Mouse (Mus musculus): Measurements from ENCODE around the gene Scn4a. TPM values are rescaled to one million over a fixed set of nuclear protein-coding genes. Genes with fewer than 3 reads are reported as not detected.
"Not testable (repeated sequence)": the region's sequence is repeated elsewhere in the genome, so short reads cannot be mapped to it uniquely, and the experiment has no call there.

The Scn4a gene
- total RNA-seq, 2 experiments from 2014 or later, result 137 to 145 TPM

DNA sequence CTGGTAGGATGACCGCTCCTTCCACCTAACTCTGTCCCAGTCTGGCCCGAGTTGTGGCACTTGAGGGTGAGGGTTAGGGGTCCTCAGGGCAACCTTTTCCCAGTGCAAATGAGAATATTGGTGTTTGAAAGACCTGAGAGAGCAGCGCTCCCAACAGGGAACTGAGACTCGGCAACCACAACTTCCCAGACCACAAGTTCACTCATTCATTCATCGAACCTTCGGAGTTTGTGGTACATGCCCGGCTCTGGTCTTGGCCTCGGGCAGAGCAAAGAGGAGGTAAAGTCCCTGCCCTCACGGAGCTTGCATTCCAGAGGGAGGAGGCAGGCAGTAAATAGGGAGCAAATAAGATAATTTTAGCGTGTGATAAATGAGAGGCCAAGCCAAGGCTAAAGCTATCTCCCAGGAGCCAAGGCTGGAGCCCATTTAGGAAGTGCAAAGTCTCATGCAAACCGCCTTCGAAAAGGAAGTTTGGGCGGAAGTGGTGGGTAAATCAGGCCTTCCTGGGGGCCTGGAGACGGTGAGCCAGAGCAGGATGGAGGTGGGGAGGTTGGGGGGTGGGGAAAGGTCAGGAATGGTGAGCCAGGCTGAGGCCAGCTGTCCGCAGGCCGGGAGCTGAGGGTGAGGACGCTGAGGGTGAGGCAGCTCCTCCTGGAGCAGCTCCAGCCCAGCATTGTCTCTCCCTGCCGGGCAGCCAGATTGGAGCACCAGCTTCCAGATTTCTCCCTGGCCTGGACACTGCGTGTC lies 2.5 kb upstream of the Scn4a start:
- DNase-seq, result peak; percentile 48

GRCm38 (mm10) chr11:106354181-106354580 lies 1.1 kb upstream of the Scn4a start:
- no peak for DNase-seq

GRCm38 (mm10) chr11:106351941-106352340 lies 1.1 kb downstream of the Scn4a start:
- DNase-seq, result no peak

DNA sequence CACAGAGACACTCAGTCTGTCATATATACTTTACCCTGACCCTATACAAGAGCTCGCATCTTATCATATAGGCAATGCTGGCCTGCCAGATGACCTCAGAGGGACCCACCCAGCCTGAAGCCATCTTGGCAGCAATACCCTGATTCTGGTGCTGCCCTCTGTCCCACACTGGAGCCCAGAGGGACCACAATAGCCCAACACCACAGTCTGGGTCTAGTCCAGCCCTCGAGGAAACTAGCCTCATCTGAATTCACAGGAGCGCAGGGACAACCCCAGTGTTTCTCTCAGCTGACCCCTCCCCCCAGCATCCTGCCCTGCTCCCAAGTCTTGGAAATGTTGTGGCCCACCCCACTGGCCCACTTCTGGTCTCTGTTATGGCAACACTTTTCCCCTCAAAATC lies 1.8 kb downstream of the Scn4a start:
- no peak for DNase-seq

DNA sequence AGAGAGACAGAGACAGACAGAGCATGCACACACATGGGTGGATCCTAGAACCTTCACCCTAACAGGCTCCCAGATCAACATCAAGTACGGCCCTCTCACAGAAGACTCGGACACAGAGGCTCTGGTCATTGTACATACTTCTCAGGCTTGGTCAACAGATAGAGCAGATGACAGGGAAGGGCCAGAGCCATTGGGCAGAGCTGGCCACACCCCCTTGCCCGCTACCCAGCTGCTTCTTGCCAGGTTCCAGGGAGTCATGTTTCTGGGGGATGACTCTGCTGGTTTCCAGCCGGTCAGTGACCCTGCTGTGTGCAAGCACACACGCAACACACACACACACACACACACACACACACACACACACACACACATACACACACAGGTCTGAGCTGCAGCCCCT lies 2.2 kb downstream of the Scn4a start:
- DNase-seq, result peak; percentile 52

DNA sequence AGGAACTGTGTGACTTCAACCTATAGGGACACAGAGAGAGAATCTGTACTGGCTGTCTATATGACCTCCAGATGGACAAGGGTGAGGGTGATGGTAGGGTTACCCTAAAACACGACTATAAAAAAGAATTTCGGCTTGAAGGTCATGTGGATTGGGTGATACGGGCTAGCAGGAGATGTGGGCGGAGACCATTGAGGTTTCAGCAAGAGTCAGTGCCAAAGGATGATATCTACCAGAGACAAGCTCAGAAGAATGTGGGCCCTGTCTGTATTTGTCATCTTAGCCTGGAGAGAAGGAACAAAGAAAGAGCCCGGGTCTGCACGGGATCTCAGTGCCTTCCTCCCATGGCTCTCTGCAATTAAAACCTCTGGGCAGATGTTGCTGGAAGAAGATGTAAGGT lies 3.3 kb downstream of the Scn4a start:
- DNase-seq, result no peak

DNA sequence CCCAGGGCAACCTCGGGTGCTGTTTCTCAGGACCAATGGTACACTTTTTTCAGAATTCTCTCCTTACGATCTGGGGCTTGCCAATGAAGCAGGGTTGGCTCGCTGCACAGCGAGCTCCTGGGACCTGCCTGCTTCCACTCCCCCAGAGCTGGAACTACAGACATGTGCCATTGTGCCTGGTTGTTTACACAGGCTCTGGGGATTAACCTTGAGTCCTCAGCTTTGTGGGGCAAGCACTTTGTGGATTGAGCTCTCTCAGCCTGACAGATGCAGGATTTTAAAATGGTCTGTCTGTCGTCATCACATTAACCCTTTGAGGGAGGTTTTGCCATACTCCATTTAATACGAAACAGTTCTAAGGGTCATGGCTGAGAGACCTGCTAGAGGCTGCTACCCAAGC lies 8.2 kb downstream of the Scn4a start:
- DNase-seq, result no peak

- peak; percentile 44 for DNase-seq
These were observed 12.0 kb downstream of the Scn4a start for GRCm38 (mm10) chr11:106340990-106341520.

GRCm38 (mm10) chr11:106339323-106339722 lies 13.8 kb downstream of the Scn4a start:
- DNase-seq, result not testable (repeated sequence)

DNA sequence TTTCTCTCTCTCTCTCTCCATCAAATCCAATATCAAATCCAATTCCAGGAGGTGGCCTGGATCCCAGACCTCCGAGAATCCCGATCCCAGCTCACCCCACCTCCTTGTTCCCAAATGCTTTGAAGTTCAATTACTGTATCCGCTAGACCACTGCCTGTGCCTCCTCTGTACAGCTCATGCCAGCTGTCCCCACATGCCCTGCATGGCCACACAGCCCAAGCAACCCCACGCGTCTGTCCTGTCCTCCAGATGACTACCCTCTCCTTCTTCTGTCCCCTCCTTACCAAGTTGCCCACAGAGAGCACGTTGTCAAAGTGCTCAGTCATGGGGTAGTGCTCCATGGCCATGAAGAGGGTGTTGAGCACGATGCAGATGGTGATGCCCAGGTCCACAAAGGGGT lies 14.2 kb downstream of the Scn4a start:
- no peak for DNase-seq

DNA sequence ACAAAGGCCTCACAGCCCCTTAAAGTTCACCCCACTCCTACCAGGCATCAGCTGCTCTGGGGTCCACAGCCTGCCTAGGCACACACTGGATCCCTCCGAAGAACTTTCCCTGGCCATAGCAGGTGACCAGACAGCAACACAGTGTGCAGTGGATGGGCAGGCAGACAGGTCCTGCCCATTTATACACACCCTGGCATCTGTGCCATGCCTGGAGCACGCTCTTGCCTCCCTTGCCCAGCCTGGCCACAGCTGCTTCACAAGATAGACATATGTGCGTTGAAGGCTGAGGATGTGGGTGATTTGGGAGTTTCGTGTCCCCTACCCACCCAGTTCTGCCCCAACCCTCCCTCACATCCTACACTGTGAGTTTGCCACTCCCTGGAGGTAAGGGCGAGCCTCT lies 15.1 kb downstream of the Scn4a start:
- no peak for DNase-seq

DNA sequence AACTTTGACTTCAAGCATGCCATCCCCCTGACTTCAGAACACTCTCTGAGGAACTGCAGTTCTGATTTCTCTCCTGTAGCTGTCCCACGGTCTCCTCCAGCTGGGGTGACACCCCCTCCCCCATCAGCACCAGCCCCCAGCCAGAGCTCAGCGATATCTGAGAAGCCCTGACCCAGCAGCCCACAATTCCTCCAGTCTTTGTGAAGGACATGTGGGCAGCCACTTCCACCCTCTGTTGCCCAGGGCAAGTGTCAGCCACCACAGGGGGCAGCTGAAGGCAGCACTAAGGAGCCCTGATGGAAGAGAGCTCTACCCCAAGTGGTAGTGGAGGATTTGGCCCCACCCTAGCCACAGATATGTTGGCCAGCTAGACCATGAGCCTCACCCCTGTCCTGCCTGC lies 19.0 kb downstream of the Scn4a start:
- peak; percentile 33 for DNase-seq

- no peak for DNase-seq
These were observed 20.6 kb downstream of the Scn4a start for GRCm38 (mm10) chr11:106332458-106332857.

GRCm38 (mm10) chr11:106329682-106330081 lies 23.4 kb downstream of the Scn4a start:
- DNase-seq, result no peak

- DNase-seq, result no peak
These were observed 24.0 kb downstream of the Scn4a start for GRCm38 (mm10) chr11:106329128-106329527.

- peak; percentile 47 for DNase-seq
These were observed 24.6 kb downstream of the Scn4a start for GRCm38 (mm10) chr11:106328521-106328920.

DNA sequence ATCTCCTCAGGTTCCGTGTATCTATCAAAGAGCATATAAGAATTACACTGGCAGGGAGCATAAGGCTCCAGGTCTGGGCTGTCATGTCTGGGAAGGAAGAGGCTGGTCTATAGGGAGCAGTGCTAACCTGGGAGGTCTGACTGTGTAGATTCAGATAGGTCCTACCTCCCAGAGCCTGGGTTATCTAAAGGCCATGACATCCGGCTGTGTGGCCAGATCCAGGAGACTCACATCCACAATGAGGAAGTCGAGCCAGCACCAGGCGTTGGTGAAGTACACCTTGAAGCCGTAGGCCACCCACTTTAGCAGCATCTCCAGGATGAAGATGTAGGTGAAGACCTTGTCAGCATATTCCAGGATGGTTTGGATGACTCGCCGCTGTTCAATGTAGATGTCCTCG lies 26.6 kb downstream of the Scn4a start:
- DNase-seq, result no peak

- peak; percentile 66 for DNase-seq
These were observed 27.4 kb downstream of the Scn4a start for GRCm38 (mm10) chr11:106325566-106326206.

DNA sequence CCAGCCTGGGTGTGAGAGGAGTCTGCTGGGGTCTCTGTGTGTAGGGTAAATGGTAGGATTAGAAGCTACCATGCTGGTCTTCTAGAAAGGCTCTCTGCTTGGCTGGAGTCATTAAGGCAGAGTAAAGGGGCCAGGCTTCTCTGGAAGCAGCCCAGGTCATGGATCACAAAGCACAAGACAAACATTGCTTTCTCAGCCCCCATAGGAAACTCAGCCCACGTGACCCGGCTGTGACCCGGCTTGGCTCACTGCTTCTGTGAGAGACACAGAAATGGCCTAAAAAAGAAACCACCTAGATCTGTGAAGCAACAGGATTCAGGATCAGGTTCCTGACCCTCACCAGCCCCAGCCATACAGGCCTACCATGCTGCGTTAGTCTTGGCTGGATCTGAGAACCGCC lies 28.2 kb downstream of the Scn4a start:
- no peak for DNase-seq

GRCm38 (mm10) chr11:106318406-106319366 lies 34.4 kb downstream of the Scn4a start:
- no peak for DNase-seq

DNA sequence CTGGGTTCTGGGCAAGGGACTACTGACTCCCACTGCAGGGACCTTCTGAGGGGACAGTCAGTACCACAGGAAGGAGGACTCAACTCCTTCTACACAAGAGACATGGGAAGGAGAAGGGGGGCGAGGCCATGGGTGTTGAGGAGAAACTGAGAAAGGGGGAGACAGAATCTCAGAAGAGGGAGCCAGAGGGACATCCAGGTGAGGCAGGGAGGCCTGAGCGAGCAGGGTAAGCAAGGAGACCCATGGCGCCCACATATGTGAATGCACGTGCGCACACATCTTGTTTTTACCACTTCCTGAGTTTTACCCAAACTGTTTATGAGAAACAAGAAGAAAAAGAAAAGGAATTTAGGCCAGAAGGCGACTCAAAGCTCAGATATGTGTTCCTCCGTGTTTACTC lies 35.3 kb downstream of the Scn4a start:
- no peak for DNase-seq

DNA sequence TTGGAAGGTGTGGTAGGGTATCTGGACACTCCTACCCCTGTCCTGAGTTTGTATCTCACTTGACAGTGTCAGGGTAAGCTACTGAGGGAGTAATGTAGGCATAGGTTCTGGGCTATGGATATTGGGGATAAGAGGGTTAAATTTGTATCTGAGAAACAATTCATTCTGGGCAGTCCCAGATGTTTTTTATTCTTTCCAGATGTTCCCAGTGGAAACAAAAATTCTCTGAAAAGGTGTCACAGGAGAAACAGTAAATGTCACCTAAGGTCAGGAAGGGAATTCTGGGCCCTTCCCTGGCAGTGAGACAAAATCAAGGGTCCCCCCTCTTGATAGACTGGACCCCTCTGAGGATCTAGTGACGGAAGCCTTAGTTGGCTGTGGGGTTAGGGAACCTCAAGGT lies 36.7 kb downstream of the Scn4a start:
- DNase-seq, result no peak
